Mouse (Mus musculus): ENCODE measurements around the gene Arl13b. TPM values are rescaled to one million over a fixed set of nuclear protein-coding genes. Genes with fewer than 3 reads are reported as not detected.

Arl13b gene
- polyA plus RNA-seq, 1 experiment from 2014 or later, result 19.2 TPM

- H3K27ac ChIP-seq (ENCODE audit: low read length), result no peak overlapping the region
- no peak for ATAC-seq (ENCODE audit: low FRiP score, low TSS enrichment)
- no peak overlapping the region for H3K4me3 ChIP-seq (ENCODE audit: low read length)
- H3K4me1 ChIP-seq (ENCODE audit: insufficient read depth, low read length), result no peaks in the 10 kb centered on the region
- no peak overlapping the region for H3K4me2 ChIP-seq (replicated peaks; ENCODE audit: low read depth, low read length)
- WGBS, result 93% methylated on average over 4 of the region's 4 CpGs
- H3K9me3 ChIP-seq (ENCODE audit: low read length), result no peaks in the 10 kb centered on the region
- no peaks in the 10 kb centered on the region for H3K36me3 ChIP-seq (ENCODE audit: insufficient read depth, low read length)
- H3K9ac ChIP-seq (replicated peaks; ENCODE audit: low read length), result no peak overlapping the region
- H3K27me3 ChIP-seq (ENCODE audit: insufficient read depth, low read length), result no peaks in the 10 kb centered on the region
These were observed 93.8 kb downstream of the Arl13b start for GRCm38 (mm10) chr16:62753079-62753478.

DNA sequence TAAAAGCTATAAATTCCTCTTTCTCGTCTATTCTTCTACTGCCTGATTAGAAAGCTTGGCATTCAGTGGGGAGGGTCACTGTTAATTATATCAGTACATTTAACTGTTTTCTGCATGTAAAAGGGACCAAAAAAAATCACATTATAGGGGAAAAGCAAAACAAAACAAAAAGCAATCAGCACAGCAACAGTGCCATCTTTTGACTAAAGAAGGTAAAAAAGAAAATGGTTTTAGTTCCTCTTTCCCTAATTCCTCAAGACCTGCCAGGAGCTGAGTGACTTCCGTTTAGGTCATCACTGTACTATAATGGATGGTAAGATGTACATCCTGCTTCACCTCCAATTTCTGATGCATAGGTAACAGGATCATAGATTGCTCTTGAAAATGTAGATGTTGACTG lies 101.0 kb downstream of the Arl13b start:
- H3K27me3 ChIP-seq (ENCODE audit: insufficient read depth, low read length), result no peaks in the 10 kb centered on the region
- H3K9me3 ChIP-seq (ENCODE audit: low read length), result no peaks in the 10 kb centered on the region
- WGBS, result 68% methylated on average over 2 of the region's 2 CpGs
- H3K9ac ChIP-seq (replicated peaks; ENCODE audit: low read length), result no peak overlapping the region
- H3K27ac ChIP-seq (ENCODE audit: low read length), result no peak overlapping the region
- H3K4me2 ChIP-seq (replicated peaks; ENCODE audit: low read depth, low read length), result no peak overlapping the region
- H3K36me3 ChIP-seq (ENCODE audit: insufficient read depth, low read length), result no peaks in the 10 kb centered on the region
- H3K4me1 ChIP-seq (ENCODE audit: insufficient read depth, low read length), result no peaks in the 10 kb centered on the region
- H3K4me3 ChIP-seq (ENCODE audit: low read length), result no peak overlapping the region
- no peak for ATAC-seq (ENCODE audit: low FRiP score, low TSS enrichment)

Small RNA genes lying within 50 kb of the gene (microRNA-seq; reads per million reads assigned to microRNA genes)
- gene Gm25986, result not detected

Other genes starting within 250 kb of the Arl13b start
- gene Nsun3, start 60.2 kb downstream of the Arl13b start, polyA plus RNA-seq (2015; fragmentation: Nextera tagmentation; extraction: Ambion mirVana), result 9.1 and 10.9 TPM in 2 replicates
- 0.37 and 0.48 TPM in 2 replicates for gene Stx19, start 32.4 kb downstream of the Arl13b start, polyA plus RNA-seq (2015; fragmentation: Nextera tagmentation; extraction: Ambion mirVana)
- gene Pros1, start 7.3 kb upstream of the Arl13b start, polyA plus RNA-seq (2015; fragmentation: Nextera tagmentation; extraction: Ambion mirVana), result 34.7 and 37.9 TPM in 2 replicates

Measured in kidney, embryonic 16.5 days (tissue).